Mouse (Mus musculus): ENCODE data around the gene Pkn3. TPM values are rescaled to one million over a fixed set of nuclear protein-coding genes. Genes with fewer than 3 reads are reported as not detected.
A peak's percentile ranks its signal among the peaks of the same experiment; 100 is the strongest.

Gene Pkn3
- polyA plus RNA-seq, 1 experiment from 2014 or later, result 5.6 TPM

DNA sequence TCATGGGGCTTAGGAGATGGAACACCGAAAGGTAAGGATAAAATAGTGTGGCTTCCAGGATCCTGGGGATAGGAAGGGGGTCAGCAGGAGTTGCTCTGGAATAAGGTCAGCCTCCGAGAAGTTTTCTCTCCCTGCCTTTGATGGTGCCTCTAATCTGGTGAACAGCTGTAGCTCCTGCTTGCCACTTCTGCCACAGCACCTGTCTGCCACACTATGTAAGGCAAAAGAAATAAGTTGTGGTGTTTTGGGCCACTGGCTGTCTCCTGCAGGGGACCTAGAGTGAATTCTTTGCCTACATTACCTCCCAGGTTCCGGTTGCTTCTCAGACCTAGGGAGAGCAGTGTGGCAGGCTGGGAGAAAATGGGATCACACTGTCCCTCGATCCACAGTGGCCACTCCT is 1.3 kb downstream of the Pkn3 start:
- H3K36me3 ChIP-seq (ENCODE audit: control insufficient read depth, insufficient read depth, low read length), result peaks cover 5% of the 10 kb centered on the region; the same call in 1 of the 2 replicates
- DNase-seq (ENCODE audit: low spot score), result no peak
- peak overlapping the region; percentile 64; the same call in 1 of the 2 replicates for H3K9ac ChIP-seq (ENCODE audit: low read depth, low read length)
- no peak for ATAC-seq (ENCODE audit: low read depth)
- H3K4me2 ChIP-seq (ENCODE audit: low read depth, low read length), result peak overlapping the region; percentile 91
- peak overlapping the region; percentile 60; the same call in 1 of the 2 replicates for H3K4me3 ChIP-seq (ENCODE audit: low read depth, low read length)
- H3K27me3 ChIP-seq (replicated peaks; ENCODE audit: control insufficient read depth, insufficient read depth, low read length), result no peaks in the 10 kb centered on the region
- H3K4me1 ChIP-seq (ENCODE audit: control insufficient read depth, insufficient read depth, low read length), result no peaks in the 10 kb centered on the region
- 69% methylated on average over 4 of the region's 4 CpGs for WGBS
- H3K27ac ChIP-seq (replicated peaks; ENCODE audit: low read depth, low read length), result peak overlapping the region; percentile 77; the same call in 1 of the 2 replicates
- no peaks in the 10 kb centered on the region for H3K9me3 ChIP-seq (ENCODE audit: control insufficient read depth, low read length)

DNA sequence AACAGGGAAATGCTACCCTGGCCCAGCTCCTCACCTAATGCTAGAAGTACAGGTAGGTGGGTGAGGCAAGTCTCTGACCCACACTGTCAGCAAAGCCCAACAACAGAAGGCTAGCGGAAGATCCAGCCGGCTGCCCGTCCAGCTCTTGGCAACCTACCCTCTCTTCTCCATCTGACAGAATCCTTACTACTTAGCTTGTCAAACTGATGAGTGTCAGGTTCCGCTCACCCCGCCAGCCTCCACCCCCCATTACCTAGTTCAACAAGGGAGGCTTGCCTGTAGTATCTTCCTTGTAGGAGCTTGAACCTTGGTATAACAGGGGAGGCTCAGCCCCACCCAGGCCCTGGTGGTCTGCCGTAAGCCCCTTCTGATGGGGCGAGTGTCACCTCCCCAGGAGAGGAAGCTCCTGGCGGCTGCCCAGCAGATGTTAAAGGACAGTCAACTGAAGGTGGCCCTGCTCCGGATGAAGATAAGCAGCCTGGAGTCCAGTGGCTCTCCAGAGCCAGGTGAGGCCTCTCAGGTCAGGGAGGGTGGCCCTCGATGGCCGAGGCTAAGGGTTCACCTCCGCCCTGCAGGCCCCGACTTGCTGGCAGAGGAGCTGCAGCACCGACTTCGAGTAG is 2.8 kb downstream of the Pkn3 start:
- no peak overlapping the region for H3K27ac ChIP-seq (replicated peaks; ENCODE audit: low read depth, low read length)
- ATAC-seq (ENCODE audit: low read depth), result no peak
- H3K4me2 ChIP-seq (ENCODE audit: low read depth, low read length), result no peak overlapping the region
- no peak overlapping the region for H3K4me3 ChIP-seq (ENCODE audit: low read depth, low read length)
- no peak for DNase-seq (ENCODE audit: low spot score)
- no peaks in the 10 kb centered on the region for H3K36me3 ChIP-seq (ENCODE audit: control insufficient read depth, insufficient read depth, low read length)
- H3K9ac ChIP-seq (ENCODE audit: low read depth, low read length), result no peak overlapping the region
- peaks cover 5% of the 10 kb centered on the region; the same call in 1 of the 2 replicates for H3K4me1 ChIP-seq (ENCODE audit: control insufficient read depth, insufficient read depth, low read length)
- no peaks in the 10 kb centered on the region for H3K27me3 ChIP-seq (replicated peaks; ENCODE audit: control insufficient read depth, insufficient read depth, low read length)
- WGBS, result 81% methylated on average over 11 of the region's 15 CpGs
- no peaks in the 10 kb centered on the region for H3K9me3 ChIP-seq (ENCODE audit: control insufficient read depth, low read length)

DNA sequence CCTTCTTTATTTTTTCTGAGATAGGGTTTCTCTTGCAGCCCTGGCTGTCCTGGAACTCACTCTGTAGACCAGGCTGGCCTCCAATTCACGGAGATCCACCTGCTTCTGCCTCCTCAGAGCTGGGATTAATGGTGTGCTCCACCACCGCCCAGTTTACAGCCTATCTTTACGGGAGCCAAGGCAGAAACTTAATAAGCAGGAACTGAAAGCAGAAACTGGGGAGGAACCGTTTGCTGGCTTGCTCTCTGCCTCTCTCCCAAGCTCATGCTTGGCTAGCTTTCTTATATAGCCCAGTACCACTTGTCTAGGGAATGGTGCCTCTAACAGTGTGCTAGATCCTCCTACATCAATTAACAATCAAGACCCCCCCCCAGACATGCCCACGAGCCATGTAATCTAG is 6.6 kb downstream of the Pkn3 start:
- ATAC-seq (ENCODE audit: low read depth) (no peak), DNase-seq (ENCODE audit: low spot score) (no peak)
- Histone ChIP-seq H3K4me1 (ENCODE audit: control insufficient read depth, insufficient read depth, low read length) (peaks cover 5% of the 10 kb centered on the region; the same call in 1 of the 2 replicates), H3K36me3 (ENCODE audit: control insufficient read depth, insufficient read depth, low read length) (no peaks in the 10 kb centered on the region), H3K9me3 (ENCODE audit: control insufficient read depth, low read length) (no peaks in the 10 kb centered on the region), H3K27ac (replicated peaks; ENCODE audit: low read depth, low read length) (no peak overlapping the region), H3K4me3 (ENCODE audit: low read depth, low read length) (peak overlapping the region; percentile 19; the same call in 1 of the 2 replicates), H3K4me2 (ENCODE audit: low read depth, low read length) (peak overlapping the region; percentile 47), H3K9ac (ENCODE audit: low read depth, low read length) (no peak overlapping the region), H3K27me3 (replicated peaks; ENCODE audit: control insufficient read depth, insufficient read depth, low read length) (no peaks in the 10 kb centered on the region)
- 61% methylated on average over 5 of the region's 5 CpGs for WGBS

DNA sequence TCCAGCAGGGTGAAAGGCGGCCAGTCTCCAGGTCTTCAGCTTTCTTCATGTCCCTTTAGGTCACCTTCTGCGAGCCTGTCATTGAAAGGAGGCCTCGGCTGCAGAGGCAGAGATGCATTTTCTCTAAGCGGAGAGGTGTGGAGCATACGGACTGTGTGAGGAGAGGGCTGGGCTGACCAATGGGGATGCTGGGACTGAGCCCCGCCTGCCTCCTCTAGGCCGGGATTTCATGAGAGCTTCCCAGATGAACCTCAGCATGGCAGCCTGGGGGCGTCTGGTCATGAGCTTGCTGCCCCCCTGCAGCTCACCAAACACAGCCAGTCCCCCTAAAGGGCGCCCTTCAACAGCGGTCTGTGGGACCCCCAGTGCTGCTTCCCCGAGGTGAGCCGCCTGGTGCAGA is 7.1 kb downstream of the Pkn3 start:
- H3K27ac ChIP-seq (replicated peaks; ENCODE audit: low read depth, low read length), result no peak overlapping the region
- no peak for DNase-seq (ENCODE audit: low spot score)
- H3K4me2 ChIP-seq (ENCODE audit: low read depth, low read length), result peak overlapping the region; percentile 47
- 7% methylated on average over 9 of the region's 12 CpGs for WGBS
- no peaks in the 10 kb centered on the region for H3K9me3 ChIP-seq (ENCODE audit: control insufficient read depth, low read length)
- peak; percentile 76; the same call in 1 of the 2 replicates for ATAC-seq (ENCODE audit: low read depth)
- peaks cover 5% of the 10 kb centered on the region; the same call in 1 of the 2 replicates for H3K4me1 ChIP-seq (ENCODE audit: control insufficient read depth, insufficient read depth, low read length)
- H3K36me3 ChIP-seq (ENCODE audit: control insufficient read depth, insufficient read depth, low read length), result no peaks in the 10 kb centered on the region
- H3K4me3 ChIP-seq (ENCODE audit: low read depth, low read length), result peak overlapping the region; percentile 19; the same call in 1 of the 2 replicates
- H3K27me3 ChIP-seq (replicated peaks; ENCODE audit: control insufficient read depth, insufficient read depth, low read length), result no peaks in the 10 kb centered on the region
- peak overlapping the region; percentile 53 for H3K9ac ChIP-seq (ENCODE audit: low read depth, low read length)

DNA sequence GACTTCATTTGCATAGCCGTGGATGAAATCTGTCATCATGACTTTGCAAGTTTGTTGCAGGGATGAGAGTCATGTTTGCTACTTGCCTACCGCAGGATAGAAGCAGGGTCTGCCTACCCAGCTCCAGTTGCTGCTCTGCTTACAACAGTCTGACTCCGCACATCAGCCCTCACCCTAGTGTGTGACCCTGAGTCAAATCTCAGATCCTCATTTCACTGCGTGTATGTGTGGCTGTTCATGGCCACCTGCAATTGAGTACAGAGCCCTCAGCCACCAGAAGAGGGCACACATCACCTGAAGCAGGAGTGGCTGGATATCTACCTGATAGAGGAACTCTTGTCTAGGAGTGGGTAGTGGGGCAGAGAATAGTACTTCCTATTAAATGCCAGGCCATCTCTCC is 9.8 kb downstream of the Pkn3 start:
- DNase-seq (ENCODE audit: low spot score), result no peak
- Histone ChIP-seq H3K4me2 (ENCODE audit: low read depth, low read length) (no peak overlapping the region), H3K27ac (replicated peaks; ENCODE audit: low read depth, low read length) (no peak overlapping the region), H3K36me3 (ENCODE audit: control insufficient read depth, insufficient read depth, low read length) (peaks cover 25% of the 10 kb centered on the region), H3K9ac (ENCODE audit: low read depth, low read length) (no peak overlapping the region), H3K9me3 (ENCODE audit: control insufficient read depth, low read length) (no peaks in the 10 kb centered on the region), H3K4me3 (ENCODE audit: low read depth, low read length) (no peak overlapping the region), H3K27me3 (replicated peaks; ENCODE audit: control insufficient read depth, insufficient read depth, low read length) (no peaks in the 10 kb centered on the region), H3K4me1 (ENCODE audit: control insufficient read depth, insufficient read depth, low read length) (peaks cover 5% of the 10 kb centered on the region; the same call in 1 of the 2 replicates)
- no peak for ATAC-seq (ENCODE audit: low read depth)
- WGBS, result 97% methylated on average over 4 of the region's 4 CpGs

DNA sequence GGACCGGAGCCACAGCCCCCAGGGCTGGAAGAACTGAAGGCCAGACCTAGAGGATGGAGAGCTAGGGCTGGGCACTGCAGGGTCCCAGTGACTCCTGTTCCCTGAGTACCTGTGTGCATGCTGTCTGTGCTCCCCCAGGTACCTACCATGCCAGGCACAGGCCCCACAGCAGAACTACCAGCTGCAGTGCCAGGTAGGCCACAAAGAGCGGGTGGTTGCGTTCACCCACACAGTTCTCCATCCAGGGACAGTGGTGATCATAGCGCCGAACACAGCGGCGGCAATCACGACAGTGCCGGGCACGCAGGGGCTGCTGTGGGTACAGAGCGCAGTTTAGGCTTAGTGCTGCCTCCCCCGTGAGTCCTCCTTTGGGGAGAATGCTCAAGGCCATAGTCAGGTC is 14.0 kb downstream of the Pkn3 start:
- H3K27me3 ChIP-seq (replicated peaks; ENCODE audit: control insufficient read depth, insufficient read depth, low read length), result no peaks in the 10 kb centered on the region
- no peak overlapping the region for H3K27ac ChIP-seq (replicated peaks; ENCODE audit: low read depth, low read length)
- H3K4me1 ChIP-seq (ENCODE audit: control insufficient read depth, insufficient read depth, low read length), result peaks cover 7% of the 10 kb centered on the region; the same call in 1 of the 2 replicates
- 96% methylated on average over 11 of the region's 12 CpGs for WGBS
- no peak overlapping the region for H3K4me3 ChIP-seq (ENCODE audit: low read depth, low read length)
- no peak overlapping the region for H3K9ac ChIP-seq (ENCODE audit: low read depth, low read length)
- H3K4me2 ChIP-seq (ENCODE audit: low read depth, low read length), result no peak overlapping the region
- peaks cover 25% of the 10 kb centered on the region for H3K36me3 ChIP-seq (ENCODE audit: control insufficient read depth, insufficient read depth, low read length)
- H3K9me3 ChIP-seq (ENCODE audit: control insufficient read depth, low read length), result no peaks in the 10 kb centered on the region
- no peak for ATAC-seq (ENCODE audit: low read depth)
- no peak for DNase-seq (ENCODE audit: low spot score)

DNA sequence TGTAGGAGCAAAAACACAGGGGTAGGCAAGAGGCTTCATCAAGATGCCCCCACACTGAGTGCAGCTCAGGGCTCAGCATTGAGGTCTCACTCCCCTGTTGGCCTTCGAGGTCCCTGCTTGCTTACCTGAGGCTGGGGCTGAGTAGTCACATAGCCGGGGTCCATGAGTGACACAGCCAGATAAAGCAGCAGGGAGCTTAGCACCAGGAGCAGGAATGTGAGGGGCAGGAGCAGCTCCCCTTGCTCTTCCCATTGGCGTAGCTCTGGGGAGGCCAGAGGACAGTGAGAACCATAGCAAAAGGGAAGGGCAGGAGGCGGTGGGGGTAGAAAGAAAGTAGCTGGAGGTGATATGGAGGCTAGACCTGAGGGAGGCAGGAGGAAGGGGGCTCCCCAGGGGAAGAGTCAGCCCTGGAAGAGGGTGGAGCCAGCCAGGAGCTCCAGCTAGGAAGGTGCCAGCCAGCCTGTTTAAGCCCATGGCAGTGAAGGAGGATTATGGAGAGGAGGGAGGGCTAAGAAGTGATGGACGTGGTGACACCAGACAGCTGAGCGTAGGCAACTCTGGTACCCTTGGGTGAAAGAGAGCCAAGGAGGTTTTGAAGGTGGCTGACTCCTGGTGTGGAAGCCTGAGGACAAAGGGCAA is 14.9 kb downstream of the Pkn3 start:
- Histone ChIP-seq H3K4me2 (ENCODE audit: low read depth, low read length) (peak overlapping the region; percentile 80), H3K27me3 (replicated peaks; ENCODE audit: control insufficient read depth, insufficient read depth, low read length) (no peaks in the 10 kb centered on the region), H3K36me3 (ENCODE audit: control insufficient read depth, insufficient read depth, low read length) (peaks cover 27% of the 10 kb centered on the region), H3K9ac (ENCODE audit: low read depth, low read length) (peak overlapping the region; percentile 73; the same call in 1 of the 2 replicates), H3K27ac (replicated peaks; ENCODE audit: low read depth, low read length) (no peak overlapping the region), H3K9me3 (ENCODE audit: control insufficient read depth, low read length) (no peaks in the 10 kb centered on the region), H3K4me3 (ENCODE audit: low read depth, low read length) (peak overlapping the region; percentile 63), H3K4me1 (ENCODE audit: control insufficient read depth, insufficient read depth, low read length) (peaks cover 7% of the 10 kb centered on the region; the same call in 1 of the 2 replicates)
- DNase-seq (ENCODE audit: low spot score) (no peak), ATAC-seq (ENCODE audit: low read depth) (no peak)
- WGBS, result 56% methylated on average over 6 of the region's 6 CpGs

DNA sequence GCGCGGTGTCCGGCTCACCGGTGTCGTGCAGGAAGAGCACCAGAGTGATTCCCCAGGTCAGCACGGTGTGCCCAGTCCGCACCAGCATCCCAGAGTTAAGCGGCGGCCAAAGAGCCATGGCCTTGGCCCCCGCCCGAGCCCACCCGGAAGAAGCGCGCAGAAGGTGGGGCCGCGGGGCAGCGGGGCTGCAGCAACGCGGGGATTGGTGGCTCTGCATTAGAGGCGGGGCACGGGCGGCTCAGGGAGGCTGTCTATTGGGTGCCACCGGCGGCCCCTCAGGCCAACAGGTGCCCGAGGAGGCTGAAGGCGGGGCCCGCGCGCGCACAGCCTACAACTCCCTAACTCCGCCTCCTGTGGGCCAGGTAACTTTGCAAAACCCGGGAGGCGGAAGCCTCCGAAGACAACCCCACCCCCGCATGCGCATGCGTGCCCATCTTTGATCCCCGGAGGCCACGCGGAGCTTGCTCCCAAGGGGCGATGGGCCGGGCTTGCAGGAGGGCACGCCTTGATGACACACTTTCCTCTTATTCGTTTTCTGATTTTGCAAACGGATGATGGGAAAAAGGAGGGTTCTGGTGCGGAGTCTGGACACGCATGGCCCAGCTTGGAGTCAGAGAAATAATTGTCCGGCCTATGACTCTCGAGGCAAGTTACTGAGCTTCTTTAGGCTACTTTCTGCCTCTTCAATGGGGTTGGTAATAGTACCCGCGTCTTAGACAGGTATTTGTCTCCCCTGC is 16.2 kb downstream of the Pkn3 start, which contains the start of gene Zdhhc12:
Zdhhc12 (minus strand) TSS at position 178 of the 737 bp plus-strand sequence.
- H3K9me3 ChIP-seq (ENCODE audit: control insufficient read depth, low read length), result no peaks in the 10 kb centered on the region
- H3K4me1 ChIP-seq (ENCODE audit: control insufficient read depth, insufficient read depth, low read length), result peaks cover 7% of the 10 kb centered on the region; the same call in 1 of the 2 replicates
- H3K27me3 ChIP-seq (replicated peaks; ENCODE audit: control insufficient read depth, insufficient read depth, low read length), result no peaks in the 10 kb centered on the region
- ATAC-seq (ENCODE audit: low read depth) (peak; percentile 98), DNase-seq (ENCODE audit: low spot score) (peak; percentile 98)
- peaks cover 36% of the 10 kb centered on the region for H3K36me3 ChIP-seq (ENCODE audit: control insufficient read depth, insufficient read depth, low read length)
- H3K4me3 ChIP-seq (ENCODE audit: low read depth, low read length), result peak within 1 kb of the TSS; percentile 63
- peak within 1 kb of the TSS; percentile 49 for H3K27ac ChIP-seq (replicated peaks; ENCODE audit: low read depth, low read length)
- under 1% methylated on average over 26 of the region's 51 CpGs for WGBS
- H3K9ac ChIP-seq (ENCODE audit: low read depth, low read length), result peak within 1 kb of the TSS; percentile 73
- H3K4me2 ChIP-seq (ENCODE audit: low read depth, low read length), result peak within 1 kb of the TSS; percentile 80
